Mouse (Mus musculus) T-helper 2 cell (primary cell): ENCODE measurements around the gene Esrp2.

Experiments used
- in situ Hi-C: fragments of 300-600 bp; cut with MboI, MseI; formaldehyde crosslinking; loops from one replicate; pipeline ENCODE4 v1.15.1; 2025; ENCODE audit warnings: high pct_unique_total_duplicates

The Esrp2 gene

DNA sequence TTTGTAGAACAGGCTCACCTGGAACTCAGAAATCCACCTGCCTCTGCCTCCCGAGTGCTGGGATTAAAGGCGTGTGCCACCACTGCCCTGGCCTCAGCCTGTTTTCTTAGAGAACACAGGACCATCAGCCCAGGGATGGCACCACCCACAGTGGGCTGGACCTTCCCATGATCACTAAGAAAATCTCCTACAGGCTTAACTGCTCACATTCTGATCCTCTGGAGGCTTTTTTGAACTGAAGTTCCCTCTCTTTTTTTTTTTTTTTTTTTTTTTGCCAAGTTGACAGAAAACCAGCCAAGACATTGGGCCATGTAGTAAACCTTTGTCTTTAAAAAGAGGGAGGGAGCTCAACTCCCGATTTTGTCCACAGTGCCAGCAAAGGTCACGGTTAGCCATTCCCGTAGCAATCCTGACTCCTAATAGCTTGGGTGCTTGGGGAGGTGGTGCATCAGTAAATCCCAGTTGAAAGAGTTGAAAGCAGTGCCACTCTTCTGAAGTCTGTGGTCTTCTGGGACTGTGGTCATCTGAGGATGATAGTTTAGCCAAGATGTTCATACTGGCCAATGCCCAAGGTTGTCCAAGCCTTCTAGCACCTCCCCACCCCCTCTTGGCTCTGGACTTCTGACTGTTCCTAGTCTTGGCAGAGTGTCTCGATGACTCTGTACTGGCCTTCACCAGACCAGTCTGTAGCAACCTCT is 11.2 kb upstream of the Esrp2 start:
- in situ Hi-C loops = no loop called here

- in situ Hi-C loops = no loop called here
Observed at GRCm38 (mm10) chr8:106146014-106146413, 9.2 kb upstream of the Esrp2 start.

- in situ Hi-C loops = no loop called here
Observed at GRCm38 (mm10) chr8:106145331-106145730, 8.6 kb upstream of the Esrp2 start.

DNA sequence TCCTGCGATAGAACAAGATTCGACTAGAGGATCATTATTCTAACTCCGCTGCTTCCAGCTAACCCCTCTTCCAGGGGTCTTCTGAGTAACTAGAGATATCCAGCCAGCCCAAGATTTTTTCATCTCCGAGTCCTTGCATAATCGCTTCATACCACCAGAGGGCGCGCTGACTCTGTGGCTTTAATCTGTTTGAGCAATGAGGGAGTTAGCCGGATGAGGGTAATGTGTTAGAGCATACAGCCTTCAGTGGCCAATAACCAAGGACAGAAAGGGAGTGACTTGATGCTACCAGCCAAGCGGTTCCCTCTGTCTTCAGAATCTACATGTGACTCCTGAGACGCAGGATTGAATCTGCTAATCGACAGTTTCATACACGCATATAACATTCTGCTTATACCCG is 4.0 kb upstream of the Esrp2 start:
- in situ Hi-C loops = no loop called here

GRCm38 (mm10) chr8:106140191-106140590 is 3.4 kb upstream of the Esrp2 start:
- in situ Hi-C loops = no loop called here

GRCm38 (mm10) chr8:106138616-106139015 is 1.8 kb upstream of the Esrp2 start:
- in situ Hi-C loops = no loop called here

DNA sequence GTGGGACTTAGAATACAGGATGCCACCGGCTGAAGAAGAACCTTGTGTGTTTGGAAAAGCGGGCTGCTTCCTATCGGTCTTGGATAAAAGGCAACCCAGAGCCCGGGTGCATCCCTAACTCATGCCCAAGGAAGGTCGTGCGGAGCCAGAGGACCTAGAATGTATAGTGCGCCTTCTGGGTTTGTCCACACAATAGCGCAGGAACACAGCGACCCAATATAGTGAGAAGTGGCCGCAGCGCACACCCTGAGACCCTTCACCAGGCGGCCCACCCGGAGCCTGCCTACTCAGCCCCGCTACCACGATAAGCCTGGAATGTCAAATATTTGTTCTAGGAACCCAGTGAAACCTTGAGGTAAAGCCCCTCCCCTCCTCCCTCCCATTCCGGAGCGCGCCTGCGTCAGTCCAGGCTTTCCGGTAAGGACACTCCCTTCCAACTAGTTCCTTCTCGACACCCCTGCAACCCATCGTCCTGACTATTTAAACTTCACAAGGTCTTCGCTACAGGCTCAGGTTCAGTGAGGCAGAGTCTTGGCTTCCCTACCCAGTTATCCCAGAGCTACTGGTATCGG is 1.2 kb upstream of the Esrp2 start:
- in situ Hi-C loops = no loop called here

GRCm38 (mm10) chr8:106137218-106137905 is 588 bp upstream of the Esrp2 start:
- in situ Hi-C loops = no loop called here

GRCm38 (mm10) chr8:106135672-106136071 is 1.1 kb downstream of the Esrp2 start:
- in situ Hi-C loops = no loop called here

DNA sequence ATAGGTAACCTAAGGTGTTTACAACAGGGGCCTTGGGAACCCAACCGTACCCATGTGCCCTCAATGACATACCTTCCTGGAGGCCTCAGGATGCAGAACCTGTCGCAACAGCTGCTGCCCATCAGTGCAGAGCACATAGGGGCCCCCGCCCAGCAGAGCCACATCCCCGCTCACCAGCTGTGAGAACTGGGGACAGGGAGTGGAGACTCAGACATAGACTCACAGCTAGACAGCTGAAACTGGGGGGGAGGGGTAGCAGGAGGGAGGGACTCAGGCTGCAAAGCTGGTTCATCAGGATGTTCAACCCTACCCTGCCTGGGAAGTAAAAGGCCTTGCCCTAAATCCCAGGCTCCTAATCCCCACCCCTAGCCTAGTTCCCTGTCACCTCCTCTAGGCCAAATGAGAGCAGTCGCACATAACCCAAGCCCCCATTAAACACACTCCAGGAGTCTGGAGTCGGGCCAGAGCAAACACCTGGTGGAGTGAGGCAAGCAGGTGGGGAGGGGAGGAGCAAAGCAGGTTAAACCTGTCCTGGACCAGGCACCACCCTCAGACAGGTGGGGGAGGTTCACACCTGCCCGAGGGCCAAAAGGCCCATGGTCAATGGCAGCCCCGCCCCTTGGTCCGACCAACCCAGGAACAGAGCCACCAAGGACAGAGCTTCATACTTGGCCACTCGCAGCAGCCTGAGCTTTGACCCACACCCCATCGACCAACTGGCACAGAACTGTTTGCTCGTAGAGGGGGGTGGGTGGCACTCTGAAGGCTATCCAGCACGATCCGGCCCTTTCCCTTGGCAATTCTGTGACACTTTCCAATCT is 1.8 kb downstream of the Esrp2 start:
- in situ Hi-C loops = no loop called here

- in situ Hi-C loops = no loop called here
Observed at GRCm38 (mm10) chr8:106133946-106134345, 2.8 kb downstream of the Esrp2 start.

GRCm38 (mm10) chr8:106133526-106133925 is 3.2 kb downstream of the Esrp2 start:
- in situ Hi-C loops = no loop called here

- in situ Hi-C loops = no loop called here
Observed at GRCm38 (mm10) chr8:106132356-106132755, 4.4 kb downstream of the Esrp2 start.

DNA sequence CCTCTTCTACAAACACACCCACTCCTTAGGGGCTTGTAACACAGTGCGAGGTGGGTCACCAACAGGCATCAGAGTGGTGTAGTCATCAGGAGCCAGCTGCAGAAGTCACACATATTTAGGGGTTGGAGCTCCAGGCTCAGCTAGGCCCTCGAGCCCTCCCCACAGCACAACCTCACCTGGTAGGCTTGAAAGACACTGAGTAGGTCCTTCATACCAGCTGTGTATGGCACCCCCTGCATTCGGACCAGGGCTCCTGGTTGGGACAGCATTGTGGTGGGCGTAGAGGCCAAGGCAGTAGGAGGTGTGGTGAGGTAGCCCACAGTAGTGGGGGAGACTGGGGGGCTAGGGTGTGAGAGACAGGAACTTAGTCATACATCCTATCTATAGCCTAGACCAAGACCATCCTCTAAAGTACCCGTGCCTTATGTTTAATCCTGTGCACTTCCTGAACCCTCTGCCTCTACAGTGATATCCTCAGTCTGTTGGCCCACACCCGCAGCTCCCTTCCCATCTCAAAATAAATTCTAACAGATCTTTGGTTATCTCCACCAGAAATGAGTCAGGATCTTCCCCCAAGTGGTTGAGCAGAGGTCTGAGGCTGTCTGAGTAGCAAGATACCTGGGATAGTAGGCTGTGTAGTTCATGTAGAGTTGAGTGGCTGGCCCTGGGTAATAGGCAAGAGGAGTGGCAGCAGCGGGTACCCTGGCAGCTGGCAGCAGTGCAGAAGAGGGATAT is 5.1 kb downstream of the Esrp2 start:
- in situ Hi-C loops = no loop called here

DNA sequence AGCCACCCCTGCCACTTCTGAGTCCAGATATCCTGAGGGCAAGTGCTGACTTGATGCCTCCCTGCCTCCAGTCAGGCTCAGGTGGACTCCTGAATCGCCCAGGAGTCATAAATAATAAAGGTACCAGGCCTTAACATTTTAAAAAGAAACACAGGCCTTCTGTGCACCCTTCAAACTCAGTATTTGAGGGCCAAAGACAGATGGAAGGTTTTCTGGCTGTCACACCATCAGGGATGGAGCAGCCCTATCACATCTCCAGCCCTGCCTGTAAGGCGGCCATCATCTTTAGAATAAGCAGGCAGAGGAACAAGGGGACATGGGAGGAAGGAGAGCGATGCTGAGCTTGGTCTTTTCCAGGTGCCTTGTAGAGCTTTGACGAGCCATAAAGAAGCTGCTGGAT is 5.8 kb downstream of the Esrp2 start:
- in situ Hi-C loops = no loop called here

GRCm38 (mm10) chr8:106130505-106130904 is 6.3 kb downstream of the Esrp2 start:
- in situ Hi-C loops = no loop called here

- in situ Hi-C loops = no loop called here
Observed at GRCm38 (mm10) chr8:106129997-106130396, 6.8 kb downstream of the Esrp2 start.

- in situ Hi-C loops = no loop called here
Observed at GRCm38 (mm10) chr8:106129232-106129930, 7.4 kb downstream of the Esrp2 start.

DNA sequence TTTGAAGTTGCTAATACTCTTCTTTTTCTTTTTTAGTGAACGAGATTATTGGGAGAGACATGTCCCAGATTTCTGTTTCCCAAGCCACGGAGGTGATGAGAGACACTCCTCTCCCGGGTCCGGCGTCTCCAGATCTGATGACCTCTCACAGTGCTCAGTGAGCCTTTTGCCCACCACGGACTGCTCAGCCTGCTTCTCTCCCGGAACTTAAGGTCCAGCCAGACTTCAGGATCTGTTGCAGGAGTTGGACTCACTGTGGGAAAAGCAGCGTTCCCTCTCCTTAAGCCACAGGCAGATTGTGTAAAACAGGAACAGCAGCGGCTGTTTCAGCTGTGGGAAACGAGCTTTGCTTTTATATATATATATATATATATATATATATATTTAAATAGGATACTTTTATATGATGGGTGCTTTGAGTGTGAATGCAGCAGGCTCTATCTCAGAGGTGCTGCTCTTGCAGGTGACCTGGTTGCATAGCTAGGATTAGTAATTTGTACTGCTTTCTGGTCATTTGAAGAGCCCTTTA is 8.8 kb downstream of the Esrp2 start:
- in situ Hi-C loops = no loop called here

GRCm38 (mm10) chr8:106127054-106127453 is 9.7 kb downstream of the Esrp2 start:
- in situ Hi-C loops = no loop called here

DNA sequence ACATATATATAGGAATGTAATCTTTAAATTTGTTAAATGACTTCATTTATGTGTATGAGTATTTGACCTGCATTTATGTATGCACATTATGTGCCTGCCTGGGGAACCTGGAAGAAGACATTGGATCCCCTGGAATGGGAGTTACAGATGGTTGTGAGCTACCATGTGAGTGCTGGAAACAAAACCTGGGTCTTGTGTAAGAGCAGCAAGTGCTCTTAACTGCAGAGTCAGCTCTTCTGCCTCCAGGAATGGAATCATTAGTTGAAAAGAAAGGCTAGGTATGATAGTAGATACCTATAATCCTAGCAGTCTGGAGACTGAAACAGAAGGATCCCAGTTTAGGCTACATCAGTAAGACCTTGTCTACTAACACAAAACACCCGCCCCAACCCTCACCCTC is 10.7 kb downstream of the Esrp2 start:
- in situ Hi-C loops = no loop called here
